Mouse (Mus musculus) liver, embryonic 12.5 days (tissue): Measurements from ENCODE around the gene Tead1. TPM values are rescaled to one million over a fixed set of nuclear protein-coding genes. Genes with fewer than 3 reads are reported as not detected.
A peak's percentile ranks its signal among the peaks of the same experiment; 100 is the strongest.

Experiments
- ATAC-seq: fragments of 200-750 bp; cut with Nextera tagmentation; 2 replicates; pipeline ENCODE4 v1.8.0; 2017; ENCODE audit warnings: moderate number of reproducible peaks, mild to moderate bottlenecking, moderate library complexity
- H3K27ac ChIP-seq: fragments of 300-500 bp; sonication (generic); 2 replicates; pipeline ENCODE4 v1.5.1; 2016; ENCODE audit warnings: mild to moderate bottlenecking
- H3K27me3 ChIP-seq: fragments of 300-500 bp; sonication (generic); replicated peaks from 2 replicates; pipeline ENCODE4 v1.6.1; 2016; ENCODE audit warnings: mild to moderate bottlenecking, moderate library complexity
- H3K36me3 ChIP-seq: fragments of 300-500 bp; sonication (generic); 2 replicates; pipeline ENCODE4 v1.6.1; 2016; ENCODE audit warnings: mild to moderate bottlenecking, moderate library complexity
- H3K4me1 ChIP-seq: fragments of 300-500 bp; sonication (generic); 2 replicates; pipeline ENCODE4 v1.6.1; 2016
- H3K4me2 ChIP-seq: fragments of 300-500 bp; sonication (generic); 2 replicates; pipeline ENCODE4 v1.6.1; 2016; ENCODE audit warnings: mild to moderate bottlenecking, moderate library complexity
- H3K4me3 ChIP-seq: fragments of 300-500 bp; sonication (generic); 2 replicates; pipeline ENCODE4 v1.5.1; 2016; ENCODE audit warnings: mild to moderate bottlenecking, moderate library complexity
- H3K9ac ChIP-seq: fragments of 300-500 bp; sonication (generic); 2 replicates; pipeline ENCODE4 v1.6.1; 2016; ENCODE audit warnings: mild to moderate bottlenecking, moderate library complexity
- H3K9me3 ChIP-seq: fragments of 300-500 bp; sonication (generic); replicated peaks from 2 replicates; pipeline ENCODE4 v1.6.1; 2016; ENCODE audit warnings: mild to moderate bottlenecking, moderate library complexity
- WGBS: fragments of 180-500 bp; shearing (Covaris S2); methylation state at CpG from one replicate; pipeline ENCODE4 v1.1.7; 2016; ENCODE audit not compliant: insufficient replicate concordance; 5-methylcytosine and 5-hydroxymethylcytosine counted together
- polyA plus RNA-seq: library from polyadenylated mRNA; unstranded; fragments of >200 nt; fragmentation: Nextera tagmentation; extraction: Ambion mirVana; gene quantifications from 2 replicates; pipeline ENCODE4 v1.2.1, GENCODE M21; 2016

Gene Tead1
- polyA plus RNA-seq, 1 experiment from 2014 or later = 5.2 TPM

DNA sequence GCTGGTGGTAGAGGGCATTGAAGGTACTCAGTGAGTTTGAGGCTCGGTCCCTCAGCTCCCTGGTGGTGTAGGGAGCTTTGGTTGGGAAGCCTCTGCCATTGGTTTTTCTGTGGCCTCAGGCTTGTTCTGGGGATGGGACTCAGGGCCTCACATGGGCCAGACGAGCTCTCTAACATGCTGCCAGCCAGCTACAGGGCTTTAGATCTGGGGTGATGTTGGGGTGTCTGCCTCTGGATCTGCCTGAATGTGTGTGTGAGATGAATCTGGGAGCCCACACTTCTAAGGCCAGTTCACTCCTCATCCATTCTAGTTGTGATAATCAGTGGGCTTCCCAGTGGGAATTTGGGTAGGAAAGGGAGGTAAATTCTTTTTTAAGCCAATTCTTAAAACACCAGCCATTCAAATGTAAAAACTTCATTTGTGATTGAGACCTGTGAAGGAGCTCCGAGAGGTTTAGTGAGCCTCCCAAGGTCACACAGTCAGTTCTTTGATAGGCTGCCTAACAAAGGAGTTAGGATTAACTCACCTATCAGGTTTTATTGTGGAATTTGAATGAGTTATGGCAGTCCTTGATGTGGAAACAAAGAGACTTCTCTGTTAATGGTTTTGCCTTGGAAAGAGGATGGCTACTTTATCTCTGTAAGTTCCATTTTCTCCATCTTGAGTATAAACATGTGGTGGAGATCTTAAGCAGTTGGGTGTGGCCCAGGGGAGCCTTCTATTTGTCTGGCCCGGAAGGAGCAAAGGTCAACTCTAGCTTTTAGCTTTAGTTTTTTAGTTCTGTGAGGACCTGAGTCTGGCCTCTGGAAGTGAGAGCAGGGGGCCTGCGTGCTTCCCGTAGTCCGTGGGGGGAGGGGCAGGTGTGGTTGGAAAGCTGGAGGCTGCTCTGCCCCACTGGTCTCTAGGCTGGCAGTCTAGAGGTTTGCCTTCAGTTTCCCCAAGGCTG, 12.0 kb downstream of the Tead1 start:
- Histone ChIP-seq H3K9me3 (no peaks in the 10 kb centered on the region), H3K4me3 (no peak overlapping the region), H3K9ac (no peak overlapping the region), H3K4me1 (peaks cover 22% of the 10 kb centered on the region; the same call in 1 of the 2 replicates), H3K27me3 (peaks cover 82% of the 10 kb centered on the region), H3K27ac (no peak overlapping the region), H3K4me2 (no peak overlapping the region), H3K36me3 (no peaks in the 10 kb centered on the region)
- WGBS = 23% methylated on average over 7 of the region's 7 CpGs
- no peak for ATAC-seq

DNA sequence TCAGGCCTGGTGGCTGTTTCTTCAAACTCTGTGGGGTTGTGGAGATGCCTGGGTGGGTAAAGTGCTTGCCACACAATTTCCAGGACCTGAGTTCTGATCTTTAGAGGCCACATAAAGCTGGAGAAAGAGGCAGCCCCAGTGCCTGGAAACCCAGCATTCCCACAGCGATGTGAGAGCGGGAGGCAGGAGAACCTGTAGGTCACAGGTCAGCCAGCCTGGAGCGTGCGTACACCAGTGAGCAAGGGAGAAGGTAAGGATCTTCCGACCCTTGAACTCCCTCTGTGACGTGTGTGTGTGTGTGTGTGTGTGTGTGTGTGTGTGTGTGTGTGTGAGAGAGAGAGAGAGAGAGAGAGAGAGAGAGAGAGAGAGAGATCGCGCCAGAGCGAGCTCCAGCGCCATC, 14.4 kb downstream of the Tead1 start:
- no peak overlapping the region for H3K4me3 ChIP-seq
- peaks cover 39% of the 10 kb centered on the region for H3K4me1 ChIP-seq
- H3K27me3 ChIP-seq = peaks cover 78% of the 10 kb centered on the region
- H3K27ac ChIP-seq = no peak overlapping the region
- no peaks in the 10 kb centered on the region for H3K9me3 ChIP-seq
- H3K4me2 ChIP-seq = no peak overlapping the region
- WGBS = 73% methylated on average over 10 of the region's 10 CpGs
- H3K9ac ChIP-seq = no peak overlapping the region
- ATAC-seq = no peak
- no peaks in the 10 kb centered on the region for H3K36me3 ChIP-seq

DNA sequence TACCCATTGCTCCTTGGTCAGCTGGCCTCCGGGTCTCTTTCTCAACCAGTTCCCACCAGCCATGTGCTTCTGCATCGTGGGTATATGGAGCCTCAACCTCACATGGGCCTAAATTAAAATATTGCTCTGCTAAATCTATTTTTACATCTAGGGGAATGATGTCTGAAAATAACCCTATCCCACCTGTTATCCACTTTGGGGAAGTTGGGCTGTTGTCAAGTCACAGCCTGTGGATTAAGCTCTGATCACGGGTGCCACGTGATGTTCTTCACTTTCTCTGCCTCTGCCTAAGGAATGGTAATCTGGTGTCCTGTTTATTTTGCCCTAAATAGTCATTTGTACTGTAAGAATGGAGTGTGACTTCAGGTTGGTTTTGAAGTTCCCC, 17.7 kb downstream of the Tead1 start:
- WGBS = 13% methylated on average over 4 of the region's 4 CpGs
- no peak for ATAC-seq
- no peak overlapping the region for H3K4me2 ChIP-seq

DNA sequence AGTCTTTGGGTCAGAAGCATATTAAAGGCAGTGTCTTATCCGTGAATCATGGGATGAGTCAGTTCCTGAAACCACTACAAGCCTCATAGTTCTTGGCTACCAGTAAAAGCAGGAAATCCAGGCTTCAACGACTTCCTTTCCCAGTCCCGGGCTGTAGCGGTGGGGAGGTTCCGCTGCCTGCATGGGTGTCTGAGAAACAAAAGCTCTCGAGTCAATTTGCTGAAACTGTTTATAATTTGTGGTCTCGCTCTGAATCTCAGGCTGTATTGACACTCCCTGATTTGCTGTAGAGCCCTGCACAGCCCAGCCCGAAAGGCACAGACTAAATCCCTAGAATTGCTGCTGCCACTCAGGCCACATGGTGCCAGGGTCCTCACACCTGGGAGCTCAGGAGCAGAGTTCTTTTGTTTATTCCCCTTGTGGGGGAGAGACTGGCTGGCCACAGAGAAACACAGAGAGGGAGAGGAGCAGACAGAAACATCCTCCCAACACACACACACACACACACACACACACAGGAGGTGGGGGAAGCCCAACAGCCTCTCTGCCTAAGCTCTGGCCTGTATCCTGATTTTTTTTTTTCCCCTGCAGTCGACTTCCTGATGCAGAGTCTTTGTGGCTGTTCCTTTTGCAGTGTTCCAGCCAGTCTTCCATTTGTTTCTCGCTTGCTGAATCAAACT, 18.2 kb downstream of the Tead1 start:
- no peaks in the 10 kb centered on the region for H3K36me3 ChIP-seq
- no peak overlapping the region for H3K9ac ChIP-seq
- H3K4me2 ChIP-seq = no peak overlapping the region
- H3K9me3 ChIP-seq = no peaks in the 10 kb centered on the region
- ATAC-seq = no peak
- WGBS = 4% methylated on average over 10 of the region's 10 CpGs
- H3K27me3 ChIP-seq = peaks cover 56% of the 10 kb centered on the region
- peak overlapping the region; percentile 25; the same call in 1 of the 2 replicates for H3K27ac ChIP-seq
- H3K4me1 ChIP-seq = peaks cover 23% of the 10 kb centered on the region
- H3K4me3 ChIP-seq = no peak overlapping the region

More for the DNA sequence above, 17.7 kb downstream of the Tead1 start:
- H3K36me3 ChIP-seq = no peaks in the 10 kb centered on the region
- peaks cover 26% of the 10 kb centered on the region for H3K4me1 ChIP-seq
- H3K27ac ChIP-seq = 0 out of 2 replicates have a peak overlapping the region, but pooled peaks have one; percentile 11
- no peaks in the 10 kb centered on the region for H3K9me3 ChIP-seq
- peaks cover 61% of the 10 kb centered on the region for H3K27me3 ChIP-seq
- H3K4me3 ChIP-seq = no peak overlapping the region
- no peak overlapping the region for H3K9ac ChIP-seq

DNA sequence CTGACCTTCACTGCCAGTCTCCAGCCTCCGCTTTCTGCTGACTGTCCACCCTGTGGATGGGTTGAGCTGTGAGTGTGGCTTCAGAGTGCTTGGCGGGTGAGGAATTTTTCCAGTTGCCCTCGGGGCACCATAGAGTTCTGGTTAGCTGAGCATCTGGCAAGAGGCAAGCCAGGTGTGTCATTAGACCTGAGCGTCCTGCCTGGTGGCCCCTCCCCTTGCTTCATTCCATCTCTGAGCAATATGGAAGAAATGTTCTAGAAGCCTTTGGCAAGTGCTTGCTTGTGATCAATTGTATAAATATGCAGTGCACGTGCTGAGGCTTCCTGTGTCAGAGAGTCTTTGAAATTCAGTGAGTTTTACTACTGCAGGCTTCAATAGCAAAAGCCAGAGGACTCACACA, 21.0 kb downstream of the Tead1 start:
- no peak for ATAC-seq
- no peak overlapping the region for H3K4me2 ChIP-seq
- no peak overlapping the region for H3K27ac ChIP-seq
- no peak overlapping the region for H3K9ac ChIP-seq
- H3K4me3 ChIP-seq = no peak overlapping the region
- H3K27me3 ChIP-seq = peaks cover 40% of the 10 kb centered on the region
- WGBS = 54% methylated on average over 5 of the region's 5 CpGs
- H3K4me1 ChIP-seq = peaks cover 23% of the 10 kb centered on the region
- H3K9me3 ChIP-seq = no peaks in the 10 kb centered on the region
- H3K36me3 ChIP-seq = no peaks in the 10 kb centered on the region

DNA sequence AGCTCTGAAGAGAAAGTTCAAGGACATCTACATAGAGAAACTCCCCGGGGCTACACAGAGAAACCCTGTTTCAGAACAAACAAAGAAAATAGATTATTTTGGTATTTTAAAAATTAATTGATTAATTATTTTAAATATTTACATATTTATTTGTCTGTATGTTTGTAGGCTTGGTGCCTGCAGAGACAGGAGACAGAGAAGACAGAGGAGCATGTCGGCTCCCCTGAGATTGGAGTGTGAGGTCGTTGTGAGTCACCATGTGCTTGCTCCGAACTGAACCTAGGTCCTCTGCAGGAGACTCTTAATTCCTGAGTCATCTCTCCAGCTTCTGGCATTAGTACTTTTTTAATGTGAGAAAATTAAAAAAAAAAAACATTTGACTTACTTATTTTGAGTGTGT, 24.2 kb downstream of the Tead1 start:
- Histone ChIP-seq H3K9me3 (no peaks in the 10 kb centered on the region), H3K27me3 (peaks cover 13% of the 10 kb centered on the region), H3K4me2 (no peak overlapping the region), H3K27ac (no peak overlapping the region), H3K4me1 (no peaks in the 10 kb centered on the region), H3K4me3 (no peak overlapping the region), H3K9ac (no peak overlapping the region), H3K36me3 (no peaks in the 10 kb centered on the region)
- 67% methylated on average over 4 of the region's 4 CpGs for WGBS
- no peak for ATAC-seq

DNA sequence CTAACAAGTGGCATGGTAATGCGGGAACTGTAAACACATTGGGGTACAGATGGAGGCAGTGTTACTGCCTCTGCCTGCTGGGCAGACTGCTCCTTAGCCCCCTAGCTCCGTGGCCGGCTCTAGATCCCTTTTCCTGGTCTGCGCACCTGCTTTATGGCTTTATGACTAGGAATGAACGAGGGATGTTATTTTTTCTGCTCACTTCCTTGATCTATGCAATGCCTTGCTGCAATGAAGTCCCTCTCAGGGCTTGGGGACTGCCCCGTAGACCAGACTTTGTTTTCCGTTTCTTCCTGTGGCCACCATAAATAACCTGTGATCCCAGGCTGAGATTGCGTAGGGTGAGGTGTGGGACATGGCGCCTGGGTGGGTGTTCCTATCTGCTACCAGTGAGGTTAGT, 26.8 kb downstream of the Tead1 start:
- Histone ChIP-seq H3K27ac (no peak overlapping the region), H3K4me2 (no peak overlapping the region), H3K4me1 (no peaks in the 10 kb centered on the region), H3K27me3 (0 out of 2 replicates have a peak, but pooled peaks cover 6% of the 10 kb centered on the region), H3K9ac (no peak overlapping the region), H3K36me3 (no peaks in the 10 kb centered on the region), H3K4me3 (no peak overlapping the region), H3K9me3 (no peaks in the 10 kb centered on the region)
- WGBS = 48% methylated on average over 9 of the region's 9 CpGs
- ATAC-seq = no peak

DNA sequence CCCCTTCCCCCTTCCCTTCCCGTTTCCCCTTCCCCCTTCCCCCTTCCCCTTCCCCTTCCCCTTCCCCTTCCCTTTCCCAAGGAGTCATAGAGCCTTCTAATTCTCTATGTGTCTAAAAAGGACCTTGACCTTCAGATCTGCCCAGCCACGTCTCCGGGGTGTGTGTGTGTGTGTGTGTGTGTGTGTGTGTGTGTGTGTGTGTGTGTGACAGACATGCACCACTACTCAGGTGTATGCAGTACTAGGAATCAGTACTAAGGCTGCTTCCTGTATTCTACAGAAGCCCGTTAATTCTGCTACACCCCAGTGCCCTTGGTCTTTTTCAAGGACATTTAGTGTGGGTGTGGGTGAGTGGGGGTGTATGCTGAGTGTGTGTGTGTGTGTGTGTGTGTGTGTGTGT, 27.6 kb downstream of the Tead1 start:
- 65% methylated on average over 3 of the region's 4 CpGs for WGBS

DNA sequence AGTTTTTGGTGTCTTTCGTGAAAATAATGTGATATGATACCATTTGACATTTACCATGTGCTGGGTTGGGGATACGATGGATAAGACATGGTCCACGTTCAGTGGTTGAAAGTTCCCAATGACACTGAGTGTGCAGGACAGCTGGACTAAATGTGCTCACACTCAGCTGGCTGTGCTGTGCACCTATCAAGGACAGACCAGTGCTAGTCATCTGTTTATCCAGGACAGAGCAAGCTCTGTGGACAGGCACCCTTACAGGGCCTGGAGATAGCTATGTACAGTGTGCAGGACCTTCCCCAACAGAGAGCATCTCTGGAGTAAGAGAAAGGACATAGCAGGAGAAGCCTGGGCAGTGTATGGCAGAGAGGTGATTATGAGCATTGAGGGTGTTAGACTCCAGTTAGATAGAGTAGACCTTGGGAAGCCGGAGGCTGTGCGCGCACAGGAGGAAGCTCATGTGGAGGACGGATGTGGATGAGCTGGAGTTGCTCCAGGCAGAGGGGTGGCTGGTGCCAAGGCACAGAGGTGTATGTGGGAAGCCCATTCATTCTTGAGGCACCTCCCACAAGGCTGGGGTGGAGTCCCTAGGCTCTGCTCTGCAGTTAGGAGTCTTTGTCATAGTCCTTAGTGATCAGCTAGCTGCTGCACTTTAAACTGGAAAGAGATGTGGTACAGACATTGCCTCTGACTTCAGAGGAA, 31.4 kb downstream of the Tead1 start:
- no peaks in the 10 kb centered on the region for H3K9me3 ChIP-seq
- no peaks in the 10 kb centered on the region for H3K36me3 ChIP-seq
- no peak overlapping the region for H3K4me2 ChIP-seq
- WGBS = 74% methylated on average over 7 of the region's 7 CpGs
- no peak overlapping the region for H3K27ac ChIP-seq
- 0 out of 2 replicates have a peak, but pooled peaks cover 10% of the 10 kb centered on the region for H3K27me3 ChIP-seq
- ATAC-seq = no peak
- H3K4me3 ChIP-seq = no peak overlapping the region
- no peak overlapping the region for H3K9ac ChIP-seq
- H3K4me1 ChIP-seq = no peaks in the 10 kb centered on the region

More for the DNA sequence above, 27.6 kb downstream of the Tead1 start:
- no peak for ATAC-seq
- H3K4me1 ChIP-seq = no peaks in the 10 kb centered on the region
- H3K9ac ChIP-seq = no peak overlapping the region
- H3K9me3 ChIP-seq = no peaks in the 10 kb centered on the region
- H3K4me3 ChIP-seq = no peak overlapping the region
- H3K27ac ChIP-seq = no peak overlapping the region
- no peak overlapping the region for H3K4me2 ChIP-seq
- H3K27me3 ChIP-seq = 0 out of 2 replicates have a peak, but pooled peaks cover 6% of the 10 kb centered on the region
- H3K36me3 ChIP-seq = no peaks in the 10 kb centered on the region

DNA sequence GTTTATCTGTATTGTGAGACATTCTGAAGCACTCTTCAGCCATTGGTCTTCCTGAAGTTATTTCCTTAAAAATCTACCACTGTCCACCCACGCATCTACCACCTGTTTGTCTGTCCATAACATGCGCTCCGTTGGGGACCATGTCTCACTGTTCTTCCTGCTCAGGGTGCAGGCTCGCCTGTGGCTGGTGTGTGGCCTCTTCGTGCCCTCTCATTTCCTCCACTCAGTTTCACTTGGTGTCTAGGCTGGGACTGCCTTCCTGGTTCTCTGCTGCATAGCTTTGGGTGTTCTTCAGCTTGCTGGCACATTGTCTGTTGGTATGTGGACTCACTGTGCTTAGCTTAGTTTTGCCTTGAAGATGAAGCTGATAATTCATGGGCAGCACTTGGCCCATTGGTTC, 32.9 kb downstream of the Tead1 start:
- H3K27me3 ChIP-seq = 0 out of 2 replicates have a peak, but pooled peaks cover 10% of the 10 kb centered on the region
- no peak overlapping the region for H3K4me2 ChIP-seq
- H3K36me3 ChIP-seq = no peaks in the 10 kb centered on the region
- H3K9ac ChIP-seq = no peak overlapping the region
- no peak for ATAC-seq
- H3K9me3 ChIP-seq = no peaks in the 10 kb centered on the region
- 33% methylated on average over 5 of the region's 5 CpGs for WGBS
- H3K4me1 ChIP-seq = no peaks in the 10 kb centered on the region
- H3K4me3 ChIP-seq = no peak overlapping the region
- H3K27ac ChIP-seq = no peak overlapping the region

DNA sequence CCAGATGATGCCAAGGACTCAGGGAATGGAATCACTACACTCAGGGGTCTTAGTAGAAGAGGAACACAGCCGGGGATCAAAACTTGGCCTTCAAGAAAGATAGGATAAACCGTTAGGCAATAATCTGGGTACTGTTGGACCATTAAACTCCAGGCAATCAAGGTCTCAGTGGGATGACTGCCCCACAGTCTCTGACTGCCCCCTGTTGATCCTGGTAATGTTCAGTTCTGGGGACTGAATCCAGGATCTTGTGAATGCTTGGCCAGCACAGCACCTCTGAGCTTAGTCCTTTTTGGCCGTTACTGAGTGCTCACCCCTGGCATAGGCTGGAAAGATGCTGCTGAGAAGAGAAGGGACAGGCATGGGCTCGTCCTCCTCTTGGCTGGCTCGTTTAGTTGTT, 34.4 kb downstream of the Tead1 start:
- H3K27me3 ChIP-seq = 0 out of 2 replicates have a peak, but pooled peaks cover 15% of the 10 kb centered on the region
- H3K9me3 ChIP-seq = no peaks in the 10 kb centered on the region
- H3K36me3 ChIP-seq = no peaks in the 10 kb centered on the region
- H3K27ac ChIP-seq = no peak overlapping the region
- no peak overlapping the region for H3K4me3 ChIP-seq
- H3K4me1 ChIP-seq = peaks cover 8% of the 10 kb centered on the region; the same call in 1 of the 2 replicates
- no peak for ATAC-seq
- no peak overlapping the region for H3K4me2 ChIP-seq
- H3K9ac ChIP-seq = no peak overlapping the region
- 44% methylated on average over 5 of the region's 5 CpGs for WGBS
